Mouse (Mus musculus) cerebellum, adult 8-10 months (tissue): ENCODE data around the gene Iqgap1.
A peak's percentile ranks its signal among the peaks of the same experiment; 100 is the strongest.
"Not testable (repeated sequence)": the region's sequence is repeated elsewhere in the genome, so short reads cannot be mapped to it uniquely, and the experiment has no call there.

ENCODE experiments used
- DNase-seq: peaks from one replicate; pipeline ENCODE4 v3.0.0; 2022

The Iqgap1 gene

GRCm38 (mm10) chr7:80766072-80766471 is 59.7 kb downstream of the Iqgap1 start:
- peak; percentile 16 for DNase-seq

GRCm38 (mm10) chr7:80763864-80764437 is 61.8 kb downstream of the Iqgap1 start:
- DNase-seq: peak; percentile 62

- DNase-seq: no peak
These were observed 63.5 kb downstream of the Iqgap1 start for GRCm38 (mm10) chr7:80762297-80762696.

- DNase-seq: no peak
These were observed 71.7 kb downstream of the Iqgap1 start for GRCm38 (mm10) chr7:80754086-80754485.

GRCm38 (mm10) chr7:80753613-80754012 is 72.2 kb downstream of the Iqgap1 start:
- DNase-seq: no peak

GRCm38 (mm10) chr7:80749624-80750023 is 76.2 kb downstream of the Iqgap1 start:
- DNase-seq: no peak

- not testable (repeated sequence) for DNase-seq
These were observed 76.7 kb downstream of the Iqgap1 start for GRCm38 (mm10) chr7:80749109-80749508.

GRCm38 (mm10) chr7:80747371-80747770 is 78.4 kb downstream of the Iqgap1 start:
- no peak for DNase-seq

- DNase-seq: no peak
These were observed 79.5 kb downstream of the Iqgap1 start for GRCm38 (mm10) chr7:80746166-80746761.

GRCm38 (mm10) chr7:80745746-80746145 is 80.0 kb downstream of the Iqgap1 start:
- DNase-seq: no peak

GRCm38 (mm10) chr7:80745250-80745649 is 80.5 kb downstream of the Iqgap1 start:
- no peak for DNase-seq

- DNase-seq: no peak
These were observed 81.7 kb downstream of the Iqgap1 start for GRCm38 (mm10) chr7:80743920-80744630.

- no peak for DNase-seq
These were observed 83.1 kb downstream of the Iqgap1 start for GRCm38 (mm10) chr7:80742671-80743070.

- peak; percentile 44 for DNase-seq
These were observed 84.8 kb downstream of the Iqgap1 start for GRCm38 (mm10) chr7:80740954-80741353.

- DNase-seq: no peak
These were observed 89.6 kb downstream of the Iqgap1 start for GRCm38 (mm10) chr7:80736199-80736598.

- DNase-seq: no peak
These were observed 92.8 kb downstream of the Iqgap1 start for GRCm38 (mm10) chr7:80732986-80733385.

- DNase-seq: peak; percentile 71
These were observed 96.1 kb downstream of the Iqgap1 start for GRCm38 (mm10) chr7:80729662-80730061.

- DNase-seq: no peak
These were observed 104.7 kb downstream of the Iqgap1 start for GRCm38 (mm10) chr7:80721041-80721440.

GRCm38 (mm10) chr7:80719582-80719981 is 106.2 kb downstream of the Iqgap1 start:
- no peak for DNase-seq

- DNase-seq: no peak
These were observed 106.7 kb downstream of the Iqgap1 start for GRCm38 (mm10) chr7:80719038-80719437.

- DNase-seq: no peak
These were observed 107.3 kb downstream of the Iqgap1 start for GRCm38 (mm10) chr7:80718471-80718870.

GRCm38 (mm10) chr7:80716758-80717157 is 109.0 kb downstream of the Iqgap1 start:
- DNase-seq: no peak

GRCm38 (mm10) chr7:80715306-80715705 is 110.5 kb downstream of the Iqgap1 start:
- DNase-seq: no peak

- no peak for DNase-seq
These were observed 114.3 kb downstream of the Iqgap1 start for GRCm38 (mm10) chr7:80711496-80711895.
